9 mouse cellular contexts compared by ENCODE assay signal in the genomic region with DNA sequence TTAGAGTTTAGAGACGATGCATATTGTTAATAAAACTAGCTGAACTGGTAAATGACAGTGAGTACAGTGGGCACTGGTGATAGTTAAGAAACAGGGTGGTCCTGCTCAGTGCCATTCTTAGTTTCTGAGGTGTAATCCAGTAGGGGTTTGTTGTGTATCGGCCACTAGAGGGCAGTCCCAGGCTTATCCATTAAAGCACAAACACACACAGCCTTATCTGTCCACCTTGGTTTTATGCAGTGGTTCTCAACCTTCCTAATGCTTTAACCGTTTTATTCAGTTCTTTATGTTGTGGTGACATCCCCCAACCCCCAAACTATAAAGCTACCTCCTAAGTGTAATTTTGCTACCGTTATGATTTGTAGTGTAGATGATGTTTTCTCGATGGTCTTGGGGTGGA. TPM values are rescaled to one million over a fixed set of nuclear protein-coding genes. Genes with fewer than 3 reads are reported as not detected.
A peak's percentile ranks its signal among the peaks of the same experiment; 100 is the strongest.
DNase-seq lines count a peak whose midpoint lies in the region; ATAC-seq and TF ChIP-seq lines count a peak whose summit lies in the region.
"Had no signal": no experiment of that assay in that cellular context is flagged by ENCODE, and none has a peak within 500 bp of the region (broad histone marks: within the 10 kb centered on the region; RNA-seq: fewer than 3 reads in every experiment).

No protein-coding gene starts in this region.

- no peaks in the 10 kb centered on the region for H3K27me3 ChIP-seq in kidney, adult 2 months (replicated peaks; ENCODE audit: control insufficient read depth, insufficient read depth, low read length)

- TF ChIP-seq POLR2A in kidney, adult 2 months (IDR thresholded peaks at IDR 0.05; ENCODE audit: low read depth, low read length), result no peak

- H3K4me1 ChIP-seq in kidney, adult 2 months (ENCODE audit: control insufficient read depth, insufficient read depth, low read length), result peaks cover 7% of the 10 kb centered on the region; the same call in 1 of the 2 replicates

- no peak overlapping the region for H3K4me3 ChIP-seq in kidney, adult 2 months (ENCODE audit: insufficient read depth, low read depth, low read length)
- H3K4me3 ChIP-seq: megakaryocyte, embryonic 14.5 days had no signal

- peak; percentile 43 for DNase-seq in kidney, adult 2 months
- no peak for DNase-seq in kidney, adult 11 months
- DNase-seq in ES-CJ7 (ENCODE audit: low read depth, low spot score) (peak; percentile 79), ZHBTc4 (ENCODE audit: low read depth, low spot score) (peak; percentile 78)
- peak; percentile 78 for DNase-seq in induced T-regulatory cell, adult 2 months (ENCODE audit: low read depth)
- DNase-seq in ovary, postnatal 10 days (ENCODE audit: low spot score), result no peak

- TF ChIP-seq CTCF in kidney, adult 2 months (conservative IDR thresholded peaks at IDR 0.05; ENCODE audit: insufficient read depth, insufficient read length, low read depth, low read length), result peak; percentile 46

- WGBS in kidney, adult 2 months, result 55% methylated on average over 5 of the region's 5 CpGs

- peak; percentile 50 for ATAC-seq in megakaryocyte, adult 5-6 weeks (ENCODE audit: poor library complexity, severe bottlenecking)

- no peaks in the 10 kb centered on the region for H3K36me3 ChIP-seq in kidney, adult 2 months (ENCODE audit: control insufficient read depth, insufficient read depth, low read length)

- no peak overlapping the region for H3K27ac ChIP-seq in kidney, adult 2 months (ENCODE audit: insufficient read depth, low read depth, low read length)

RNA-seq across cellular contexts. Expression of gene Pom121, which starts 1.5 kb away (rescaled TPM):
- polyA plus RNA-seq in kidney, adult 2 months (2012; rRNA removed), result 10.1 and 12.6 TPM in 2 replicates
- total RNA-seq in megakaryocyte, adult 5-6 weeks (2015), result 35.4 and 37.3 TPM in 2 replicates
- 5.2 and 7.4 TPM in 2 replicates for total RNA-seq in megakaryocyte, adult 5-6 weeks (2017)

RNA-seq across cellular contexts. Expression of gene Nsun5, which starts 26.1 kb away (rescaled TPM):
- polyA plus RNA-seq in kidney, adult 2 months (2012; rRNA removed), result 23.6 and 27.1 TPM in 2 replicates
- total RNA-seq in megakaryocyte, adult 5-6 weeks (2015), result 7.0 and 7.4 TPM in 2 replicates
- total RNA-seq in megakaryocyte, adult 5-6 weeks (2017), result 10.2 and 11.9 TPM in 2 replicates

RNA-seq across cellular contexts. Expression of gene Trim50, which starts 42.7 kb away (rescaled TPM):
- polyA plus RNA-seq in kidney, adult 2 months (2012; rRNA removed), result 0.06 TPM in 1 of 2 replicates, not detected in the other
- not detected in 2 replicates for total RNA-seq in megakaryocyte, adult 5-6 weeks (2015)
- total RNA-seq in megakaryocyte, adult 5-6 weeks (2017), result not detected in 2 replicates
- polyA plus RNA-seq: gonadal fat pad, adult 2 months had no signal

RNA-seq across cellular contexts. Expression of gene Fkbp6, which starts 46.0 kb away (rescaled TPM):
- 0.07 and 0.08 TPM in 2 replicates for polyA plus RNA-seq in kidney, adult 2 months (2012; rRNA removed)
- total RNA-seq in megakaryocyte, adult 5-6 weeks (2015), result not detected in 2 replicates
- not detected in 2 replicates for total RNA-seq in megakaryocyte, adult 5-6 weeks (2017)
- polyA plus RNA-seq: gonadal fat pad, adult 2 months had no signal

Comparison
In these comparisons a context has a peak if more than half of its experiments do, and no peak if none do; other contexts are left out.
1. DNase-seq: peak in kidney, adult 2 months (single experiment), ES-CJ7 (single experiment), ZHBTc4 (single experiment) and induced T-regulatory cell, adult 2 months (single experiment); none in kidney, adult 11 months (single experiment) and ovary, postnatal 10 days (single experiment).